Mouse (Mus musculus): ENCODE data around the gene Fhit. TPM values are rescaled to one million over a fixed set of nuclear protein-coding genes. Genes with fewer than 3 reads are reported as not detected.

The Fhit gene
- polyA plus RNA-seq, 1 experiment: not detected

DNA sequence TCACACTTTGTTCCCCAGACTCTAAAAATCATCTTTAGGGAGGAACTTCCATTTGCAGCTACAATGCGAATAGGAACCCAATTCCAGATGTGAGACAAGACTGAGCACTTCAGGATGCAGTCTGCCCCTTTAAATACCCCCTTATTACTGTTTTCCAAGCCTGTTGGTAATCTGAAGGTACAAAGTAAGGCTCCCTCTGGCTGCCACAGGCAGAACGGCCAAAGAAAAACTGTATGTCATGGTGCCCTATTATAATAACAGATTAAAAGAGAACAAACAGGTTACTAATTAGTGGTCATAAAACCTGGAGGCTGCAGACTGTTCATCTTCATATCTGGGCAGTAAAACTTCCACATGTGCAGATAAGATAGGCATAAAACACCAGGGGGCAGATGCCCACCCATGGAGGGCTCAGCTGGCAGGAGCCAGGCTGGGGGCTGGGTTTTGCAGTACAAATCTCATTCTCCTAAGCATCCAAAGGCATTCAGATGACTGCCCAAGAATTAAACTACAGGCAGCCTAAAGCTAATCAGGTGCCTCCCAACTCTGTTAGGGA is 1439.8 kb downstream of the Fhit start:
- H3K4me1 ChIP-seq (ENCODE audit: control insufficient read depth, insufficient read depth, low read length): no peaks in the 10 kb centered on the region
- no peak for TF ChIP-seq POLR2A (IDR thresholded peaks at IDR 0.05; ENCODE audit: borderline replicate concordance, control insufficient read depth, low read depth, low read length)
- TF ChIP-seq CTCF (IDR thresholded peaks at IDR 0.05; ENCODE audit: control insufficient read depth, insufficient read depth, low read length): no peak
- H3K27ac ChIP-seq (ENCODE audit: control insufficient read depth, insufficient read depth, low read depth, low read length, poor library complexity): no peak overlapping the region
- H3K4me3 ChIP-seq (replicated peaks; ENCODE audit: control insufficient read depth, low read depth, low read length): no peak overlapping the region
- WGBS: 64% methylated on average over 2 of the region's 2 CpGs

DNA sequence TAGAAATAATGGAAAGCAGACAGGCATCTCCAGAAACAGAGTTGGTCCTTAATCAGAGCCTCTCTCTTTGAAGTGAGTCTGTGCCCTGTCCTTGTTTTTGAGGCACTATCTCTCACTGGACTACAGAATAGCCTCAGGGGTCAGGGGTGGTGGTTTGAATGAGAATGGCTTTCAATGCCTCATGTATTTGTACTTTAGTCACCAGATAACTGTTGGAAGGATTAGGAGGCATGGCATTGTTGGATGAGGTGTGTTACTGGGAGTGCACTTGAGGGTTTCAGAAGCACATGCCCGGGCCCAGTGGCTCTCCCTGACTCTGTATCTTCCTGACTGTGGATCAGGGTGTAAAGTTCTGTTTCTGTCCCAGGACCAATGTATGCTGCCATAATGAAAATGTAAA is 1463.2 kb downstream of the Fhit start:
- no peak overlapping the region for H3K4me3 ChIP-seq (replicated peaks; ENCODE audit: control insufficient read depth, low read depth, low read length)
- no peak for TF ChIP-seq CTCF (IDR thresholded peaks at IDR 0.05; ENCODE audit: control insufficient read depth, insufficient read depth, low read length)
- TF ChIP-seq POLR2A (IDR thresholded peaks at IDR 0.05; ENCODE audit: borderline replicate concordance, control insufficient read depth, low read depth, low read length): no peak
- H3K4me1 ChIP-seq (ENCODE audit: control insufficient read depth, insufficient read depth, low read length): no peaks in the 10 kb centered on the region
- no peak overlapping the region for H3K27ac ChIP-seq (ENCODE audit: control insufficient read depth, insufficient read depth, low read depth, low read length, poor library complexity)
- WGBS: 82% methylated on average over 1 of the region's 1 CpGs

- Histone ChIP-seq H3K4me1 (ENCODE audit: control insufficient read depth, insufficient read depth, low read length) (no peaks in the 10 kb centered on the region), H3K4me3 (replicated peaks; ENCODE audit: control insufficient read depth, low read depth, low read length) (no peak overlapping the region), H3K27ac (ENCODE audit: control insufficient read depth, insufficient read depth, low read depth, low read length, poor library complexity) (no peak overlapping the region)
- TF ChIP-seq POLR2A (IDR thresholded peaks at IDR 0.05; ENCODE audit: borderline replicate concordance, control insufficient read depth, low read depth, low read length) (no peak), CTCF (IDR thresholded peaks at IDR 0.05; ENCODE audit: control insufficient read depth, insufficient read depth, low read length) (no peak)
- 64% methylated on average over 3 of the region's 3 CpGs for WGBS
These were observed 1464.7 kb downstream of the Fhit start for GRCm38 (mm10) chr14:9697101-9697500.

- Histone ChIP-seq H3K4me1 (ENCODE audit: control insufficient read depth, insufficient read depth, low read length) (no peaks in the 10 kb centered on the region), H3K27ac (ENCODE audit: control insufficient read depth, insufficient read depth, low read depth, low read length, poor library complexity) (no peak overlapping the region), H3K4me3 (replicated peaks; ENCODE audit: control insufficient read depth, low read depth, low read length) (no peak overlapping the region)
- 81% methylated on average over 4 of the region's 4 CpGs for WGBS
- TF ChIP-seq POLR2A (IDR thresholded peaks at IDR 0.05; ENCODE audit: borderline replicate concordance, control insufficient read depth, low read depth, low read length) (no peak), CTCF (IDR thresholded peaks at IDR 0.05; ENCODE audit: control insufficient read depth, insufficient read depth, low read length) (no peak)
These were observed 1465.8 kb downstream of the Fhit start for GRCm38 (mm10) chr14:9696004-9696403.

DNA sequence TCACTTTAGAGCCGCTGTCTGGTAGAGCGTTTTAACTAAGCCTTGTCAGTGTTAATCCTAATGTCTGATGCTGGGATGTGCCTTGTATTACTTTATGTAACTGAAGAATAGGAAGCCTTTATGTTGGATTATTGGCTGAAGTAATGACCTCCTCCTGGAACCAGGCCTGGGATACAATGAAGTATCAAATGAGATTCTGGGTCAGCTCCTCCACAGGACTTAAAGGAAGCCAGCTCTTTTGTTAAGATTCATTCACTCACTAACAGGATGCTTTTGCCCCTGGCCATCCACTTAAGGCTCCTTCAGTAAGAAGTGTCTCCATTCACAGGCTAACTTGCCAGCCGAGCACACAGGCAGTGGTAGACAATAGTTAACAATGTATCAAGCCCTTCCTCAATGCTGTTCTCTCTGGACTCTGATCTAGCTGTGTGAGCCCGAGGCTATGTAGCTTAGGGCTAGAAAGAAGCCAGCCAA is 1466.6 kb downstream of the Fhit start:
- Histone ChIP-seq H3K4me3 (replicated peaks; ENCODE audit: control insufficient read depth, low read depth, low read length) (no peak overlapping the region), H3K4me1 (ENCODE audit: control insufficient read depth, insufficient read depth, low read length) (no peaks in the 10 kb centered on the region), H3K27ac (ENCODE audit: control insufficient read depth, insufficient read depth, low read depth, low read length, poor library complexity) (no peak overlapping the region)
- WGBS: 75% methylated on average over 4 of the region's 4 CpGs
- TF ChIP-seq POLR2A (IDR thresholded peaks at IDR 0.05; ENCODE audit: borderline replicate concordance, control insufficient read depth, low read depth, low read length) (no peak), CTCF (IDR thresholded peaks at IDR 0.05; ENCODE audit: control insufficient read depth, insufficient read depth, low read length) (no peak)

DNA sequence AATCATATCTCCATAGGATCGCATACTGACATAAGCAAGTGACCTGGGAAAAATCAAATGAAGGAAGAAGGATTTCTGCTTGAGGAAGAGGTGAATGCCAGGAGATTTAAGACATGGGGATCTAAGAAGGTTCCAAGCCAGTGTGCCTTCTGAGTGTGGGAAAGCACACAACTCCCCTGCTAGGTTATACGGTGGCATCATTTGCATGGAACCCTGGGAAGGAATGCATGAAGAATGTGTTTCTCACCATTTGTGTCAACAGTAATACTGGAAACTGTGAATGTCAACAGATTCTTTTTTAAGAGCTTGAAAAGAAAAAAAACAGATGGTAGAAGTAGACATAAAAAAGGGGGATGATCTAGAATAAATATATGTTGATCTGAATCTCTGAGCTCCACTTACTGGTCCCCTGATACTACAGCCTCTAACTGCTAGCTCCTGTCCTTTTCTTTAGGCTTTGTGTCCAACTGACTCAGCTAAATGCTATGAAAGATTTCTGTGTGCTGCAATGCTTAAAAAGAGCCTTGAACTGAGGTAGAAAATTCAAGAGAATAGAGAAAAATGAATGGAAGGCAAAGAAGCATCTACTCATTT is 1473.1 kb downstream of the Fhit start:
- Histone ChIP-seq H3K4me3 (replicated peaks; ENCODE audit: control insufficient read depth, low read depth, low read length) (no peak overlapping the region), H3K27ac (ENCODE audit: control insufficient read depth, insufficient read depth, low read depth, low read length, poor library complexity) (no peak overlapping the region), H3K4me1 (ENCODE audit: control insufficient read depth, insufficient read depth, low read length) (no peaks in the 10 kb centered on the region)
- 86% methylated on average over 2 of the region's 2 CpGs for WGBS
- TF ChIP-seq POLR2A (IDR thresholded peaks at IDR 0.05; ENCODE audit: borderline replicate concordance, control insufficient read depth, low read depth, low read length) (no peak), CTCF (IDR thresholded peaks at IDR 0.05; ENCODE audit: control insufficient read depth, insufficient read depth, low read length) (no peak)

GRCm38 (mm10) chr14:9684362-9684761 is 1477.5 kb downstream of the Fhit start:
- Histone ChIP-seq H3K4me1 (ENCODE audit: control insufficient read depth, insufficient read depth, low read length) (no peaks in the 10 kb centered on the region), H3K4me3 (replicated peaks; ENCODE audit: control insufficient read depth, low read depth, low read length) (no peak overlapping the region), H3K27ac (ENCODE audit: control insufficient read depth, insufficient read depth, low read depth, low read length, poor library complexity) (no peak overlapping the region)
- no peak for TF ChIP-seq CTCF (IDR thresholded peaks at IDR 0.05; ENCODE audit: control insufficient read depth, insufficient read depth, low read length)
- TF ChIP-seq POLR2A (IDR thresholded peaks at IDR 0.05; ENCODE audit: borderline replicate concordance, control insufficient read depth, low read depth, low read length): no peak
- WGBS: 75% methylated on average over 1 of the region's 1 CpGs

DNA sequence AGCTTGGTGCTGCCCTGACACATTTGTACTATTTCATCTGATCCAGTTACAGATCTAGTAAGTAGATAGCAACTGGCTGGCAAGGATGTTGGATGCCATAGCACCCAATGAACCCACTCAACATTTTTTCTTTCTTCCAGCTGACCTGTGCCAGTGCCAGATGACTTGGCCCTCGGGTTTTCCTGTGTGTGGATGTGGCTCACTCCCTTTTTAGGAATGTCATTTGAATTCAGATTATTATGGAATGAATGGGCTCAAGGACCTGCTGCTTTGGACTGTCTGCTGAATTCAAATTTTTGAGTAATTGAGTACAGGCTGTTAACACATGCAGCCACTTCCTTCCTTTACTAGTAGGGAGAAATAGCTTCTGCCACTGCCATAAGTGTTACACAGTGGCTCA is 1489.1 kb downstream of the Fhit start:
- H3K27ac ChIP-seq (ENCODE audit: control insufficient read depth, insufficient read depth, low read depth, low read length, poor library complexity): no peak overlapping the region
- no peak for TF ChIP-seq POLR2A (IDR thresholded peaks at IDR 0.05; ENCODE audit: borderline replicate concordance, control insufficient read depth, low read depth, low read length)
- no peak for TF ChIP-seq CTCF (IDR thresholded peaks at IDR 0.05; ENCODE audit: control insufficient read depth, insufficient read depth, low read length)
- H3K4me3 ChIP-seq (replicated peaks; ENCODE audit: control insufficient read depth, low read depth, low read length): no peak overlapping the region
- WGBS: 13% methylated on average over 1 of the region's 1 CpGs
- no peaks in the 10 kb centered on the region for H3K4me1 ChIP-seq (ENCODE audit: control insufficient read depth, insufficient read depth, low read length)

Data from bone marrow, adult 2 months (tissue).